Mouse (Mus musculus) heart, adult 2 months (tissue): ENCODE data around the gene Med13l.

Experiments
- CTCF ChIP-seq: fragments of 200-600 bp; IDR thresholded peaks from 2 replicates; pipeline ENCODE4 v1.8.1; 2022; ENCODE audit warnings: antibody characterized with exemption, mild to moderate bottlenecking, moderate library complexity
- EP300 ChIP-seq: fragments of 200-500 bp; IDR thresholded peaks from 2 replicates; pipeline ENCODE4 v1.6.1; 2011; ENCODE audit warnings: low read depth, low read length, control low read depth; ENCODE audit not compliant: insufficient read depth
- POLR2A ChIP-seq: fragments of 200-500 bp; IDR thresholded peaks from 2 replicates; pipeline ENCODE4 v1.6.1; 2011; ENCODE audit warnings: mild to moderate bottlenecking, low read depth, low read length, control low read depth; ENCODE audit not compliant: insufficient read depth

- TF ChIP-seq POLR2A (no peak), CTCF (no peak), EP300 (no peak)
Observed at GRCm38 (mm10) chr5:118747026-118747425, 186.5 kb downstream of the Med13l start.
